16 mouse cellular contexts compared by ENCODE assay signal in the genomic region with DNA sequence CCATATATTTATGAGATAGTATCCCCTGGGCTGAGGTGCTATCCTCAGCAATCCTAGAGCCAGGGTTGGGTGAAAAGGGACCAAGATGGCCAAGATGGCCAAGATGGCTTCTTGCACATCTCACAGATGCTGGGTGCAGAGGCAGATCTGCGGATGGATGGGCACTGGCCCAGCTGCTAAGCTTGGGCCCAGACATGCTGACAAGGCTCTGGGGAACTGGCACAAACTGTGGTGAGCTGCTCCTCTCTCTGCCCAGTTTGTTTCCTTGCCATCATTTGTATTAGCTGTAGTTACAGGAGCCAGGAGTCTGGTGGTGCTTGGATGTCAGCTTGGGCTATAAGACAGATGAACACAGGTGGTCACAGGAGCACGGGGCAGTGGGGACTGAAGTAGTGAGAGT. TPM values are rescaled to one million over a fixed set of nuclear protein-coding genes. Genes with fewer than 3 reads are reported as not detected.
A peak's percentile ranks its signal among the peaks of the same experiment; 100 is the strongest.
DNase-seq lines count a peak whose midpoint lies in the region; ATAC-seq and TF ChIP-seq lines count a peak whose summit lies in the region.
"Had no signal": no experiment of that assay in that cellular context is flagged by ENCODE, and none has a peak within 500 bp of the region (broad histone marks: within the 10 kb centered on the region; RNA-seq: fewer than 3 reads in every experiment).

No protein-coding gene starts in this region.

- H3K36me3 ChIP-seq in embryonic facial prominence, embryonic 13.5 days, result peaks cover 93% of the 10 kb centered on the region
- peaks cover 100% of the 10 kb centered on the region for H3K36me3 ChIP-seq in embryonic facial prominence, embryonic 10.5 days (replicated peaks)

- no peaks in the 10 kb centered on the region for H3K4me1 ChIP-seq in embryonic facial prominence, embryonic 13.5 days
- H3K4me1 ChIP-seq in embryonic facial prominence, embryonic 10.5 days, result no peaks in the 10 kb centered on the region
- H3K4me1 ChIP-seq: neural tube, embryonic 12.5 days had no signal

- H3K9ac ChIP-seq in embryonic facial prominence, embryonic 13.5 days, result peak overlapping the region; percentile 32; the same call in 1 of the 2 replicates
- H3K9ac ChIP-seq: hindbrain, embryonic 15.5 days; neural tube, embryonic 12.5 days had no signal

- ATAC-seq in embryonic facial prominence, embryonic 13.5 days (ENCODE audit: insufficient number of reproducible peaks, insufficient read depth, low FRiP score, low TSS enrichment, low read depth), result no peak
- ATAC-seq: intestine, postnatal 0 days; lung, postnatal 0 days had no signal

- H3K9me3 ChIP-seq in embryonic facial prominence, embryonic 13.5 days, result no peaks in the 10 kb centered on the region
- H3K9me3 ChIP-seq in embryonic facial prominence, embryonic 10.5 days, result no peaks in the 10 kb centered on the region
- H3K9me3 ChIP-seq: G1E; hindbrain, embryonic 15.5 days; neural tube, embryonic 12.5 days had no signal

- TF ChIP-seq CTCF in layer of hippocampus, adult 2 months (conservative IDR thresholded peaks at IDR 0.05), result no peak

- no peak for DNase-seq in embryonic facial prominence, embryonic 10.5 days (ENCODE audit: low spot score)
- DNase-seq in layer of hippocampus, adult 2 months (ENCODE audit: low spot score in 2 of 2), result no peak
- DNase-seq in layer of hippocampus, postnatal 25 days (ENCODE audit: extremely low spot score in 1 of 2, low spot score in 1 of 2), result no peak
- peak; percentile 51 for DNase-seq in MN1 (ENCODE audit: low spot score)
- DNase-seq in gastrocnemius, postnatal 14 days, result peak; percentile 25
- DNase-seq in lung, postnatal 10 days, result no peak
- DNase-seq: cerebellum, adult 9-10 months; heart, adult 11 months; heart, postnatal 36 days had no signal

- WGBS in embryonic facial prominence, embryonic 13.5 days, result 92% methylated on average over 2 of the region's 2 CpGs
- WGBS in embryonic facial prominence, embryonic 10.5 days, result 90% methylated on average over 2 of the region's 2 CpGs

- intact Hi-C loops in gastrocnemius, postnatal 14 days (cut with DNase I; ENCODE audit: low total_unique reads), result no loop called here

- H3K27me3 ChIP-seq in embryonic facial prominence, embryonic 13.5 days, result no peaks in the 10 kb centered on the region
- H3K27me3 ChIP-seq in embryonic facial prominence, embryonic 10.5 days (replicated peaks; ENCODE audit: low read depth, poor library complexity, severe bottlenecking), result no peaks in the 10 kb centered on the region
- H3K27me3 ChIP-seq: hindbrain, embryonic 15.5 days; neural tube, embryonic 12.5 days had no signal

- H3K4me2 ChIP-seq in embryonic facial prominence, embryonic 13.5 days, result no peak overlapping the region
- H3K4me2 ChIP-seq: hindbrain, embryonic 15.5 days; neural tube, embryonic 12.5 days had no signal

- H3K4me3 ChIP-seq in embryonic facial prominence, embryonic 13.5 days, result no peak overlapping the region
- no peak overlapping the region for H3K4me3 ChIP-seq in embryonic facial prominence, embryonic 10.5 days
- H3K4me3 ChIP-seq in layer of hippocampus, adult 2 months, result no peak overlapping the region
- H3K4me3 ChIP-seq: hindbrain, embryonic 15.5 days; neural tube, embryonic 12.5 days had no signal

- no peak overlapping the region for H3K27ac ChIP-seq in embryonic facial prominence, embryonic 13.5 days
- H3K27ac ChIP-seq in embryonic facial prominence, embryonic 10.5 days (replicated peaks), result no peak overlapping the region
- peak overlapping the region; percentile 29; the same call in 1 of the 2 replicates for H3K27ac ChIP-seq in layer of hippocampus, adult 2 months
- H3K27ac ChIP-seq: hindbrain, embryonic 15.5 days; neural tube, embryonic 12.5 days had no signal

RNA-seq across cellular contexts. Expression of a gene that starts 11.6 kb away (rescaled TPM):
- polyA plus RNA-seq in embryonic facial prominence, embryonic 13.5 days (2015; fragmentation: Nextera tagmentation; extraction: Ambion mirVana), result 98.4 and 105 TPM in 2 replicates
- 132 and 138 TPM in 2 replicates for polyA plus RNA-seq in embryonic facial prominence, embryonic 10.5 days (2016; fragmentation: Nextera tagmentation; extraction: Ambion mirVana)
- 10 to 100 TPM; 87.5 to 89.6 TPM for total RNA-seq in layer of hippocampus, adult 2 months (2021)
- 10 to 100 TPM; 85.2 to 91.0 TPM for total RNA-seq in layer of hippocampus, postnatal 25 days (2021)
- 10 to 100 TPM; 34.2 to 35.1 TPM for total RNA-seq in gastrocnemius, postnatal 14 days (2021)

RNA-seq across cellular contexts. Expression of a gene that starts 32.9 kb away (rescaled TPM):
- 397 and 420 TPM in 2 replicates for polyA plus RNA-seq in embryonic facial prominence, embryonic 13.5 days (2015; fragmentation: Nextera tagmentation; extraction: Ambion mirVana)
- polyA plus RNA-seq in embryonic facial prominence, embryonic 10.5 days (2016; fragmentation: Nextera tagmentation; extraction: Ambion mirVana), result 388 and 402 TPM in 2 replicates
- 100 to 1,000 TPM; 196 to 229 TPM for total RNA-seq in layer of hippocampus, adult 2 months (2021)
- 100 to 1,000 TPM; 242 to 258 TPM for total RNA-seq in layer of hippocampus, postnatal 25 days (2021)
- 100 to 1,000 TPM; 433 to 458 TPM for total RNA-seq in gastrocnemius, postnatal 14 days (2021)

RNA-seq across cellular contexts. Expression of a gene that starts 33.2 kb away (rescaled TPM):
- 19.2 and 24.6 TPM in 2 replicates for polyA plus RNA-seq in embryonic facial prominence, embryonic 13.5 days (2015; fragmentation: Nextera tagmentation; extraction: Ambion mirVana)
- polyA plus RNA-seq in embryonic facial prominence, embryonic 10.5 days (2016; fragmentation: Nextera tagmentation; extraction: Ambion mirVana), result 14.1 and 14.5 TPM in 2 replicates
- 10 to 100 TPM; 10.2 to 12.5 TPM for total RNA-seq in layer of hippocampus, adult 2 months (2021)
- total RNA-seq in layer of hippocampus, postnatal 25 days (2021), result 10 to 100 TPM; 11.5 to 14.4 TPM
- total RNA-seq in gastrocnemius, postnatal 14 days (2021), result 1 to 10 TPM; 5.4 to 5.8 TPM

RNA-seq across cellular contexts. Expression of a gene that starts 56.7 kb away (rescaled TPM):
- polyA plus RNA-seq in embryonic facial prominence, embryonic 13.5 days (2015; fragmentation: Nextera tagmentation; extraction: Ambion mirVana), result 0.66 and 0.94 TPM in 2 replicates
- polyA plus RNA-seq in embryonic facial prominence, embryonic 10.5 days (2016; fragmentation: Nextera tagmentation; extraction: Ambion mirVana), result 0.73 and 0.77 TPM in 2 replicates
- total RNA-seq in layer of hippocampus, adult 2 months (2021), result 1 to 10 TPM; 1.1 to 1.8 TPM
- under 1 TPM; 0.44 to 0.85 TPM for total RNA-seq in layer of hippocampus, postnatal 25 days (2021)
- total RNA-seq in gastrocnemius, postnatal 14 days (2021), result not detected
- total RNA-seq: G1E; heart, postnatal 36 days; megakaryocyte, adult 5-6 weeks had no signal
- polyA plus RNA-seq: G1E had no signal

RNA-seq across cellular contexts. Expression of a gene that starts 58.0 kb away (rescaled TPM):
- 50.9 and 53.7 TPM in 2 replicates for polyA plus RNA-seq in embryonic facial prominence, embryonic 13.5 days (2015; fragmentation: Nextera tagmentation; extraction: Ambion mirVana)
- 56.5 and 59.0 TPM in 2 replicates for polyA plus RNA-seq in embryonic facial prominence, embryonic 10.5 days (2016; fragmentation: Nextera tagmentation; extraction: Ambion mirVana)
- 10 to 100 TPM; 56.5 to 60.2 TPM for total RNA-seq in layer of hippocampus, adult 2 months (2021)
- 10 to 100 TPM; 62.1 to 62.5 TPM for total RNA-seq in layer of hippocampus, postnatal 25 days (2021)
- total RNA-seq in gastrocnemius, postnatal 14 days (2021), result 10 to 100 TPM; 50.3 to 54.5 TPM

Comparison
In these comparisons a context has a peak if more than half of its experiments do, and no peak if none do; other contexts are left out.
1. DNase-seq: peak in MN1 (single experiment) and gastrocnemius, postnatal 14 days (single experiment); none in embryonic facial prominence, embryonic 10.5 days (single experiment), layer of hippocampus, adult 2 months (0 of 2), layer of hippocampus, postnatal 25 days (0 of 2) and lung, postnatal 10 days (single experiment).